Mouse (Mus musculus): ENCODE measurements around the gene Gpr15.

Gpr15 gene

DNA sequence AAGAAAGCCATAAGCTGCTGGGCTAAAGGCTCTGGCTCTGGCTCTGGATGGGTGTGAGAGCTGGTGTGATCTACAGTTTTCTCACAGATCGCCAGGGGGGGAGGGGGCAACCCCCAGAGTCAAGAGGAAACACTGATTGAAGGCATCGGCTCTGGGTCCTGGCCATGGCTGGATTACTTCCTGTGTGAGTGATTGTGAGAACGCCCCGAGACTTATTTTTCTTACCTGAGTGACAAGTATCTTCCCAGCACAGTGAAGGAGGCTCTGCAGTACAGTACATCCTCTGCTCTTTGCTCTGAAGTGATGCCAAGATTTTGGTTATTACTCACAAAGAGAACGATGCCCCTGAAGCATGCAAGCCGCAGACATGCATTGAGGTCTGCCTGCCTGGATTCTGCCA lies 17.1 kb downstream of the Gpr15 start:
- no peak for DNase-seq

DNA sequence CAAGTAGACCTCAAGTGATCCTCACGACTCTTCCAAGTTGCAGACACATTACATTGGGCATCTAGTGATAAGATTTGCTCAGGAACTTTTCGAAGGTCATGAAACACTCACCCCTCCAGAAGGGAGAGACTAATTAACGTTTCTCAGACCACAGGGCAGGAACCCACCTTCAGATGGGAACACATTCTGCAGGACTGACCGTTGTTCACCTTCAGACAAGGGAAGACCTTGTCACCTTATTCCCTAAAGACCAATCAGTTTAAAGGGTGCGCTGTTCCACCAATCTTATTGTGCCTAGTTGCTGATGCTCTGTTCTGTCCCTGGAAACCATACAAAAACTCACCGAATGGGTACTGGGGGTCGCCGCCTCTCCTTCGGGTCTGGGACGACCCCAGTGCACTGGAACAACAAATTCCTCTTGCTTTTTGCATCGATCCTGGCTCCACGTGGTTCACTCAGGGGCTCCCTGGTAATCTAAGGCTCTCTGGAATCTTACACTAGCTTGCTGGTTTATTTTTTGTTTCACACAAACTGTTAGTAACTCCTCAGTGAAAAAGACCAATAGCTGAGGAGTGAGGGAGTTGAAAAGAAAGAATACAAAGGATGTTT lies 17.9 kb downstream of the Gpr15 start:
- no peak for DNase-seq

DNA sequence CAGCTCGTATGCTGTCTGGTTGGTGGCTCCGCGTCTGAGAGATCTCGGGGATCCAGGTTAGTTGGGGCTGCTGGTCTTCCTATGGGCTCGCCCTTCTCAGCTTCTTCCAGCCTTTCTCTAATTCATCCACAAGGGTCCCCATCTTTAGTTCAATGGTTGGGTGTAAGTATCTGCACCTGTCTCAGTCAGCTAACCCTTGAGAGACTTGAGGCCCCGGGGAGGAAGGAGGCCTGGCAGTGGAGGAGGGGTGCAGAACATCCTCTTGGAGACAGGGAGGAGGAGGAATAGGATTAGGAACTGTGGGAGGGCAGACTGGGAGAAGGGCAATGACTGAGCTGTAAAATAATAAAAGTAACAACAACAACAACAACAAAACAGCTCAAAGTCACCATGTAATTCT lies 18.7 kb downstream of the Gpr15 start:
- DNase-seq = no peak

DNA sequence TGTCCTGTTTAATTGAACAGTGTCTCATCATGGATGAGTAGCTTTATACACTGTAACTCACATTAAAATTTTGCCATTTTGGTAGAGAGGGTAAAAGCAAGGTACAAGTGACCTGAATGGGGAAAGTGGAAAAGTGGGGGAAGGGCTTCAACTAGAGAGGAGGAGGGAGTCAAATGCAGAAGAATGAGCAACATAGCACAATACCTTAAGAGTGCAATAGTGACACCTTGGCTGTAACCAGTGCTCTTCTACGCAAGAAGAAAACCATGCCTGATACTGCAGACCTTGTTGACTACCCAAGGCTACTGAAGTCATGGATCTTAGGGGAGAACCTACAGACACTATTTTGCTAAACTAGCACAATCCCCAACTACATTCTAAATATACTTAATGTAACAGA lies 21.6 kb downstream of the Gpr15 start:
- no peak for DNase-seq

DNA sequence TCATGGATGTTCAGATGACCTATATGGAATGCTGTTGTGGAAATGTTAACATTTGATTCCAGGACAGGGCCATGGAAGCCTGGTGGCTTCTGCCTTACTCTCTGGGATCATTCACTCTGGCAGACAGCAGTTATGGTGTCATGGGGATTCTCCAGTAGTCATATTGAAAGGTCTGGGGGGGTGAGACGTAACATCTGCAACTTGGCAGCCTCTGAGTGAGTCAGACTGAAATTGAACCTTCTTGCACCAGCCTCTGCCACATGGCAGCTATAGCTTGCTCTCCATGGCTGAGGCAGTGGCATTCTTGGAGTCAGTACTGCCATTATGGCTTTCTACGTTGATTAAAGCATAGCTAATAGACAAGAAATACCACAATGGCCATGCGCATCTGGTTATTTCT lies 22.1 kb downstream of the Gpr15 start:
- no peak for DNase-seq

DNA sequence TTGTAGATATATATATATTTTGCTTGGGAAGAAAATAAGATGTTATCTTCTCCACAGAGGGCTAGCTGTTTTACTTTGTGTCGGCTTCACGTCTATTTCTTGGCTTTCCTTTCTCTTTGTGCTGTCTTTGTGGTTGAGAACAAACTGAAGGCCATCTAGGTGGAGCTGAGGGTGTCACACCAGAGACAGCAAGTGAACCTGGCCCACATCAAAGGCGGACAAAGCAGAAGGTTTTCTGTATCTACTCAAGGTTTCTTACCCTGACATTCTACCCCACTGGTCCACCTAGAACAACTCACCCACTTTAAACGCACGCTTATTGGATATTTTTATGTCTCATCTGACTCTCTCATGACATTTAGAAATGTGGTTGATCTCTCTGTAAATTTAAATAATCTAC lies 24.8 kb downstream of the Gpr15 start:
- no peak for DNase-seq

DNA sequence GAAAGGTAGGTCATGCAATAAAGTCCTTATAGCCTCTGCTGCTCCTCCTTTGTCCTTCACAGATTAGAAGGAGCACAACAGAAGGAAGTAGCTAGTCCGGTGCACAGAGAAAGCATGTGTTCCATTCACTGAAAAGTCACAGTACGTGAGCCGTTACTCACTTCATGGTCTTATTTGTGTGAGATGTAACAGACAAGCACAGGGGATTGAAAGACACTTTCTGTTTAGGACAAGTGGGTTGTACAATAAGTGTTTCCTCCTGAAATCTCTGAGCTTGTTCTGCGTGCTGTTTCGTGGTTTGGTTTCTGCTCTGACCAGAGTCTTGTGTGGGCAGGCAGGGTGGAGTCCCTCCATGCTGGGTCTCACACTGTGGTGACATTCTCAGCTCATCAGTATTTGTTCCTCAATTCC lies 28.5 kb downstream of the Gpr15 start:
- DNase-seq = no peak

DNA sequence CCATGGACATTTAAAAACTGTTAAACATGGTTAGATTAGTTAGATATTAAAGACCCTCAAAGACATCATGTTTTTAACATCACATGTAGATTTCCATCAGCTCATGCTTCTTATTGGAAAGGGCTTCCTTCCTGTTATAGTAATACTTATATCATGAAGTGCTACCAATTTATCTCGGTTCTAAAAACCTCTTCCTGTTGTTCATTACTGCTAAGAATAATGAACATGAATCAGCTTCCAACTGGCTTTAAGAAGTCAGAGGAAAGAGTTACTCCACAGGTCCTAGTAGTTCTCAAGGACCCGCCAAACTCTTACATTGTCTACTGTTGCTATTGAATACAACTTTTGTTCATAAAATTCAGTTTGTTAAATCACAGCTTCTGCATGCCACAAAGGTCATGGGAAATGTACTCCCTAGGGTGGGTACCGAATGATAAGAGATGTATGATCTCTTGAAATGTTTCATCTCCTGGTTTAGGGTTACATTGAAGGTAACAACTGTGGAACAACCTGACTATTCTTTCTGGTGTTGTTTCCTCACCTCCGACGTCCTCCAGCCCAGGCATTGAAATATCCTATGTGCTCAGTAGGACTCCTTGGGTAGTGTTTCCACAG lies 29.2 kb downstream of the Gpr15 start:
- no peak for DNase-seq

DNA sequence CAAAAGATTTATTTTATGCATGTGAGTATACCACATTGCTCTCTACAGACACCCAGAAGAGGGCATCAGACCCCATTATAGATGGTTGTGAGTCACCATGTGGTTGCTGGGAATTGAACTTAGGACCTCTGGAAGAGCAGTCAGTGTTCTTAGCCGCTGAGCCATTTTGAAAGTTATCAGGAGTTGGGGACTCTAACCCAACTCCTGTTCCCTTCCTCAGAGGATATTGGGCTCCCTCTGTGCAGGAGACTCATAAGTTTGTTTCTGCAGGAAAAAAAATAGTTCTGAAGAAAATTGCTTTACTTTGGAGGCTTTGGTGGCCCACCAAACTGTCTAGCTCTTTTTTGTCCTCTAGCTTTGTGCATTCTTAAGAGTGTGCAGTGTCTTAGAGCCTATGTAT lies 30.3 kb downstream of the Gpr15 start:
- no peak for DNase-seq

DNA sequence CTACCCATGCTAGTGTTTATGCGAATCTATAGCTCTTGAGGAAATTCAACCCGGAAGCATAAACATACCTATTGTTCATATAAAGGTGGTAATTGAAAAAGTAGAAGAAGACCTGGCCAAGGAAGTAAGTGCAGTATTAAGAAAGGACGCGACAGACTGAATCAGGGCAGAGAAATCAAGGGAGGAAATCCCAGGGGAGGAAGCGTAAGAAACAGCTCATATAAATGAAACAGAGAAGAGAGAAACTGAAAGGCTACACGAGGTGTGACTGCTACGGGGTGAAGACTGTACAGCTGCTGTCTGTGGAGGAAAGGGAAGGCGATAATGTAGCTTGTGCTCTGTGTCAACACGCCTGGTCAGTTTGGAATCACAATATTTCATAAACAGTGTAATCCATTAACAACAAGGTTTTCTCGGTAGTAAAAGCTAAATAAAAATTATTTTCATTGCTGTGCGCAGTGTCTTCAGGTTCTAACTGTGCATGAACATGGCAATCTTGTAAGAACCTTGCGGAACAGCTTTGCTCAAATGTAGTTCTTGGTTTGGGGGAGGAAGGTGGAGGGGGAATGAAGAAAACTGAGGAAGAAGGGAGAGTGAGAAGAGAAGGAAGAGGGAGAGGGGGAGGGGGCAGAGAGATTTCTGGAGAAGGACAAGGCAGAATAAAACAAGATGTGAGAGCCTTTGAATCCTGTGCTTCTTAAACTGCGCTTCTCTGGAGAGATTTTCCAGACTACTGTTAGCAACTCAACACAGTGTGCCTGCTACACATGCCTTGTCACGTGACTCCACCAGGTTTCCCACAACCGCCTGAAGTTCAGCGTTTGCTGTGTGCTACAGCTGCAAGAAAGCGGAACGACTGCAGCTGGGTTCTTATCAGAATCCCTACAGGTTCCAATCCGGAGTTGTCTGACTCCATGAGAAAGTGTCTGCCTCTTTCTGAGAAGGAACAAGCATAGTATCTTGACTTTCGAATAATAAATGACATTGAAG lies 33.0 kb downstream of the Gpr15 start:
- no peak for DNase-seq

DNA sequence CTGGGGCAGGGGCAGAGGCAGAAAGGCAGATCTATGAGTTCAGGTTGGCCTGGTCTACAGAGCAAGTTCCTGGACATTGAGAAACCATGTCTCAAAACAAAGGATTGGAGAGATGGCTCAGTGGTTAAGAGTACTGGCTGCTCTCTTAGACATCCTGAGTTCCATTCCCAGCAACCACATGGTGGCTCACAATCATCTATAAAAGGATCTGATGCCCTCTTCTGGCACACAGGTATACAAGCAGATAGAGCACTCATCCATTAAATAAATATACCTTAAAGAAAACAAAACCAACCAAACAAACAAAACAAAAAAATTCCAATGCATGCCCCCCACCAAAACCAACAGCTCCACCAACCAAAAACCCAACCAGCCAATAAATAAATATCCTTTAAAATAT lies 34.3 kb downstream of the Gpr15 start:
- no peak for DNase-seq

DNA sequence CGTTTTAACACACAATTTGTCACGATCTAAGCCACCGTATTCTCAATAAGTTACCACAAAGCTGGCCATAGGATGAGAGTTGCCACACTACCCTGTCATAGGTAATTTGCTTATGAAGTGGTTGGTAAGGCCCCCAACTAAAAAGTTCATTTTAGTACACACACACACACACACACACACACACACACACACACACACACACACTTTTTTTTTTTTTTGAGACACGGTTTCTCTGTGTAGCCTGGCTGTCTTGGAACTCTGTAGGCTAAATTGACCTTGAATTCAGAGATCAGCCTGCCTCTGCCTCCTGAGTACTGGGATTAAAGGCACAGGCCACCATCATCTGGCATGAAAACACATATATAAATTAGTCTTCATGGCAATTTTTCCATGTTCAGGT lies 35.0 kb downstream of the Gpr15 start:
- no peak for DNase-seq

DNA sequence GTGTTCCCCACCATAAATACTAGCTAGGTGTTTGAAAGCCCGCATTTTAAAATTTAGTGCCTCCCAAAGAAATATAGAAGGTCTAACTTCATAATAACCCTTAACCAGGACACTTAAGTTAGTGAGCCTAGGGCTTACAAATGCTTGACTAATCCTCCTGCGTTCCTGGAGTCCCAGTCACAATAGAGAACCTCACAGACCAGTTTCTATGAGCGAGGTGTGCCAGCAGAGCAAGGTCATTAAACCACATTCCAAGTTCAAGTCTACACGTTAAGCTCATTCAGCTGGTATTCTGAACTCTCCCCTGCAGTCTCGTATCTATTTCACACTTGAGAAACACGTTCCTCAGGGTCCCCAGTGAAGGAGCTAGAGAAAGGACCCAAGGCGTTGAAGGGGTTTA lies 36.0 kb downstream of the Gpr15 start:
- no peak for DNase-seq

DNA sequence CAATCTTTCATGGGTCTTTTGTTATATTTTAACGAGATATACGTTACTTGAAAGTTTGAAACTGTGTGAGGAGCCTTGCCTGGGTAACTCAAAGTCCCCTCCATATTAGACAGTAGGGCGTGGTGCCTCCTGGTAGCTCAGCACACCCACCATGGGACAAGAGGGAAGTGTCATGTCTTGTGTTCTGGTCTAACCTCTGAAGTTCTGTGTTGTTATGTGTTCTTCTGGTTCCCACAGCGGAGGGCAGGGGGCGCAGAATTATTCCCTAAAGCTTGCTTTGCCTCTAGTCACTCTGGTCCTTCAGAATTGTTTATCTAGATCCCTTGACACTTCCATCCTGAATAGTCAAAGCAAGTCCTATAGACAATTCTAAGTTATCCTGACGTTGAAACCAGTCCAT lies 36.8 kb downstream of the Gpr15 start:
- DNase-seq = no peak

DNA sequence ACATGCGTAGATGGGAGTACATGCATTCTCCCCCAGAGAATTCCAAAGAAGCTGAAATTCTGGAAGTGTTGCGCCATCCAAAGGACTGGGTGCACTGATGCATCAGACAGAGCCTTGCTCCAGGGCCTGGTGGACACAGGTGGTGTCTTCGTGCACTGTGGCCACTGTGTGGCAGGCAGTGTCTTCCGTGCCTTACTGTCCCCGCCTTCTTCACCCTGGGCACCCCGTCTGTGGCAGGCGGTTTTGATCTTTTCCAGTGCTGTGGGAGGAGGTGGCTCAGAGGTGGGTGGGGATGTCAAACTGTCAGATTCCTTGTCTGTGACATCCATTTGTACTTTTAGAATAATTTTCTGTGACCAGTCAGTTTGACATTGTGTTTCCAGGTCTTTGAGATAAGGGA lies 40.2 kb downstream of the Gpr15 start:
- no peak for DNase-seq

DNA sequence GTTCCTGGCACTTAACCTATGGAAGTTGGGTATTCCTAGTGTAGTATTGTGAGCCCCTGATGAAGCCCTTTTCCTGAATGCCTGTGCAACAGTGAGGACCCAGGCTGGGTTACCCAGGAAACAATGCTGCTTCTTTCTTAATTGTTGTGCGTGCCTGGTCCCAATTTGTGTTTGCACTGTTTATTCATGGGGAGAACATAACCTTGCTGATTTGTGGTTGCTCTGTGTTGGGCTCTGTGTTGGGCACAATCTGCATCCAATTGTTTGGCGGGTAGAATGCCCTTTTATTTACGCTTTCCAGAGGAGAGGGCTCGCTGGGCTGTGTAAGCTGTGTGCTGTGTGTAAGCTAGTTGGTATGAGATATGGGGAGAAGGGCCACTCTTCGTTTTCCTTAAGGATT lies 41.4 kb downstream of the Gpr15 start:
- DNase-seq = no peak

DNA sequence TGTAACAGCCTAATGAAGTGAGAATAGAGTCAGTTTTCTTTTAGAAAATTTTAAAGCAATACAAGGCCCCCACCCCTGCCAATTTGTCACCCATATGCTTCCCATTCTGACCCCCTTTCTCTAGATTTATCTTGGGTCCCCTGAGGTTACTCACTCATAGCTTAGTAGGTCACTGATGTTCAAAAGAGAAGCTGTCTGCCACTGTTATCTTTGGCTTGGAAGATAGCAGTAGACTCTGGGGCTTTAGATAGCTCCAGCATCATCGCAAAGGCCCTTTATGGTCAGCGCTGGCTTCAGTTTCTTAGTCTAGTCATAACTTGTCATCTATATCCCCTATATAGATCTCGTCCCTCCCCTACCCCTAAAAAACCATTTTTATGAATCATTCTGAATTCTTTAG lies 42.2 kb downstream of the Gpr15 start:
- no peak for DNase-seq

DNA sequence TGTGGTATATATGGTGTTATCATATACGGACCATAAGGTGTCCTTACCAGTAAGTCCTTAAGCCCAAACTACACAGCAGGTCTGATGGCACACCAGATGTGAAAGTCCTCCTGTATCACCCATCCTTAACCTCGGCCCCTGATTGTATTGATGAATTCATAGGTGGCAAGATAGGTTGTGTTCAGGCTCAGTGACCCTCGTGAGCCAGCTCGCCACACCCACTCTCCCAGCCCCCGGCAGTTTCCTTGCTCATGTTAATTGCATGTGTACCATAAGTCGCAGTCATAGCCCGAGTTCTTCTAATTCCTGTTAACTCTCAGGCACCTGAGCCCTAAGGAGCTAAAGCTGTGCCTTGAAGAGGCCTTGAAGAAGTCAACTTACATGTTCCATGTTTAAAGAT lies 42.7 kb downstream of the Gpr15 start:
- no peak for DNase-seq

DNA sequence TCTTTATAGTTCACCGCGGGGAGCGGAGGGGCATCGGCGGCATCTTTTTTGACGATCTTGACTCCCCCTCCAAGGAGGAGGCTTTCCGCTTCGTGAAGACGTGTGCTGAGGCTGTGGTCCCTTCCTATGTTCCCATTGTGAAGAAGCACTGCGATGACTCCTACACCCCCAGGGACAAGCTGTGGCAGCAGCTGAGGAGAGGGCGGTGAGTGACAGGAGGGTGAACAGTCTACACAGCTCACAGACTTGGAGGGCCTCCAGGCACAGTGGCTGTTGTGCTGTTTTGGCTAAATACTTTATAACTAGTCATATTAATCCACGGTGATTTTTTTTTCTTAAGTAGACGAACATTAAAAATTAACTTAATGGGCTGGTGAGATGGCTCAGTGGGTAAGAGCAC lies 43.6 kb downstream of the Gpr15 start:
- DNase-seq = no peak

DNA sequence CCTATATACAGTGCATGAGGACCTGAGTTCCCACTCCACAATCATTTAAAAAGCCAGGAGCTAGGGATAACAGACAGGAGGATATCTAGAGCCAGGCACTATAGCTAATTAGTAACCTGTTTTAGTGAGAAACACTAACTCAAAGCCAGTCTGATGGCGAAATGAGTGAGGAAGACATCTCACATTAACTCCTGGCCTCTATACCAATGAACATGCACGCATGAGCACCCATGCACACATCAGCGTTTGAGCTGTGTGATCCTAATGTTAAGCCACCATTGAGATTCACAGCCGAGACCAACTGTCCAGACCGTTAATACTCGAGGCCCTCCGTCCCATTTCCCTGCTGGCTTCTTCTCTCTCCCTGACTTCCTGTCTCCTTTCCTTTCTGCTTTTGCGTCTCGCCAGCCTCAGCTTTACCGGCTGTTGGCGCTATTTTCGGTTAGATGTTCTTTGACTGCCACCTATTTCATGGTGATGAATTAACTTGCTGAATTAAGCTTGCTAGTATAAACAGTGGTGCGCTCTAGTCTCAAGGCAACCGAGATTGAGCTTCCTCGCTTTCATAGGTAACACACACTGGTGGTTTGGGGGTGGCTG lies 45.0 kb downstream of the Gpr15 start:
- DNase-seq = no peak

DNA sequence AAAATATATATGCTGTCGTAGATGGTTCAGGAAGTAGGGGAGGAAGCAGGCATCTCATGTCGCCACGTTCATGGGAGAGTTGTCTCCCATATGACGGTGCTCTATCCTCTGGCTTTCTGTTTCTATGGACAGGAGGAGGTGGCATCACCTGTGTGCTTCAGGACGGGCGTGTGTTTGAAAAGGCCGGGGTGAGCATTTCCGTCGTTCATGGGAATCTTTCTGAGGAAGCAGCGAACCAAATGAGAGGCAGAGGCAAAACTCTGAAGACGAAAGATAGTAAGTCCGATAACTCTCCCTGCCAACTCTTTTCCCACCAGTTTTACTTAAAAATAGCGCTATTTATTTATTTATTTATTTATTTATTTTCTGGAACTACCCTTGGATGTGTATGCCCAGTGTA lies 46.5 kb downstream of the Gpr15 start:
- DNase-seq = no peak

DNA sequence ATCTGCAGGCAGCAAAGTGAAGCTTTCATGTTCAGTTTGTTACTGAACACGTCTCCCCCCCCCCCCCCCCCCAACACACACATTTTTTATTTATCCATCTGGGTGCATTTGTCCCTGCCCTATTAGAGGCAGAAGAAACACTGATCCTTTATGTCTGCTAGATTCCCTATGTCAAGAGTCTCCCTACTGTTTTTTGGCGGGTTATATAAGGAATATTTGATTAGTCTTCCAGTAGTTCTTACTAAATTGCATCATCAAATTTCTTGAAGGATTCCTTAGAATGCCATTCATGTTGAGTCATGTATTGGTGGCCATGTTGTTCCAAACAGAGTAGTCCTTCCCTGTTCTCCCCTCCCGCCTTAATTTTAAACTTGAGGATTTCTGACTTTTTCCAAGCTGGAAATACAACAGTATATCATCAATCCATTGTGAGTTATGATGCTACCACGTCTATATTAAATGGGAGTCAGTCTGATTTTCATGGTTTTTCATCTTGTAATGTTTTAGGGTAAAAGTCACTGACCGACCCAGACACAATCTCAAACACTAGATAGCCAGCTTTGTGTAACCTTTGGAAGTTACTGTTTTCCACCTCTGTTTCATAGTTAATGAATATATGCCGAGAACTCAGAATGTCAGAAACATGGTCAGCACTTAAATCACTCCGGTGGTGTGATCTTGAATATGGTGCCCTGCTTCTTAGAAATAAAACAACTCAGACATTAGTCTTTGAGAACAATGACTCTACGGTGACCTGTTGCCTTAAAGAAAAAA lies 47.5 kb downstream of the Gpr15 start:
- no peak for DNase-seq

DNA sequence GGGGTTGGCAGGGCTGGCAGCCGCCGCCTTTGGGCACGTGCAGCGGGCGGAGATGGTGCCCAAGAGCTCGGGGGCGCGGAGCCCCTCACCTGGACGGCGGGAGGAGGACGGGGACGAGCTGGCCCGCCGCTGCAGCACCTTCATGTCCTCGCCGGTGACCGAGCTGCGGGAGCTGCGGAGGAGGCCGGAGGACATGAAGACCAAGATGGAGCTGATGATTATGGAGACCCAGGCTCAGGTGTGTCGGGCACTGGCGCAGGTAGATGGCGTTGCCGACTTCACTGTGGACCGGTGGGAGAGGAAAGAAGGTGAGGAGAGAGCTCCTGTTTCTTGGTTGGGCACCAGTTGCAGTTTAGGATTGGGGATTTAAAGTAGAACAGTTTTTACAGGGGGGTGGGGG lies 48.2 kb downstream of the Gpr15 start:
- no peak for DNase-seq
